Mouse (Mus musculus) pancreas, adult 10 weeks (tissue): ENCODE measurements around the gene Olfr173. TPM values are rescaled to one million over a fixed set of nuclear protein-coding genes. Genes with fewer than 3 reads are reported as not detected.

Experiments used
- polyA plus RNA-seq: library from polyadenylated mRNA; stranded (reverse); fragments of 350-450 nt; fragmentation: Illumina TruSeq; extraction: RNeasy Lipid Tissue Mini Kit (QIAGEN cat#74804); gene quantifications from one replicate; pipeline ENCODE4 v1.2.3, GENCODE M21; 2015; ENCODE audit warnings: low read depth, low replicate concordance; ENCODE audit not compliant: insufficient read depth

Gene Olfr173
- polyA plus RNA-seq, result not detected

DNA sequence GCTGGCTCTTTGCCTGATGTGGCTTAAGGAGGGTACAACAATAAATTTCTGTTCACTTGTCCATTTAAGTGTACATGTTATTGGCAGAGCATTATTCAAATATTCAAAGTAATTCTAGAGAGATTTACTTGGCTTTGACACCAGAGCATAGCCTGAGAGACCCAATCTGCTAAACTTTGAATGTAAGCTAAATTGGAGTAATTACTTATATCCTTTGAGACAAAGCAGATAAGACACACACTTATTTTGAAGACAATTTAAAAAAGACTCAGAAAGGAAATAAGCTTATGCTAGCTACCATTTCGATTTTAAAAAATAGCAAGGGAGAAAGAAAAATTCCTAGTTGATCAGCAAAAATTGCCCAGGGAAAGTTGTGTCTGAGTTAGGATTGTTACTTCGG, at the start of gene Olfr173:
Olfr173 (minus strand) TSS at position 101 of the 400 bp plus-strand sequence.

DNA sequence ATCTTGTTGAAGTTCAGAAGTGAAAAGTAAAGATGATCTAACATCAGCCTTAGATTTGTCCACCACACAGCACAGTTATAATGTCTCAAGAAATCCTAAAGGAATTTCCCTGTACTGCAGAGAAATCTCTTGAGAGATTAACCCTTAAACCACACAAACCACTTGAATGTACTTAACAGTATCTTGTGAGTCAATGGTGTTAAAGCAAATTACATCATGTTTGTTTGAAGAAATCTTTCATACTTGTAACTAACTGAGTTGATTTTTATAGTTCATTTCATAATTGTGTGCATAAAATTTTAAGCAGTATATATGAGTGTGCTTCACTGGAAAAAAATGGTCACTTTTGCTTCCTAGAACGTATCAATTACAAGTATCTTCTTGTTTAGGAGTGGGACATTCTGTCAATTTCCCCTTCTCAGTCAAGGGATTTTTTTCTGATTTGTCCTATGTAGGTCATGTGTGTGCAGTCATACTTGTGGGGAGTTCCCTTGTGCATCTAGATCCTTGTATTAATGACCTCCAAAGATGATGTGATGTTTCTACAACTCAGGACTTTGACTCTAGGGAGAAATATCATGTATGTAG, 26.8 kb upstream of the Olfr173 start, which contains the start of gene Olfr175-ps1:
Olfr175-ps1 (minus strand) TSS at position 51 of the 588 bp plus-strand sequence.

DNA sequence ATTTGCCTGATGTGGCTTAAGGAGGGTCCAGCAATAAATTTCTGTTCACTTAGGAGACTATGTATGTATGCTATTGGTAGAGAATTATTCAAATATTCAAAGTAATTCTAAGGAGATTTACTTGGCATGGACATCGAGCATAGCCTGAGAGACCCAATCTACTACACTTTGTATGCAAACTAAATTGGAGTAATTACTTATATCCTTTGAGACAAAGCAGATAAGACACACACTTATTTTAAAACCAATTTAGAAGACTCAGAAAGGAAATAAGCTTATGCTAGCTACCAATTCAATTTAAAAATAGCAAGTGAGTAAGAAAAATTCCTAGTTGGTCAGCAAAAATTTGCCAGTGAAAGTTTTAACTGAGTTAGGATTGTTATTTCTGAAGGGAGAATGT, 37.0 kb downstream of the Olfr173 start, which contains the start of gene Olfr172:
Olfr172 (minus strand) TSS at position 101 of the 400 bp plus-strand sequence.

Other genes starting within 250 kb of the Olfr173 start
- gene Gm813, start 183.3 kb downstream of the Olfr173 start, polyA plus RNA-seq, result not detected
- not detected for gene E330017A01Rik, start 161.5 kb downstream of the Olfr173 start, polyA plus RNA-seq
- 4.4 TPM for gene Cpox, start 130.0 kb downstream of the Olfr173 start, polyA plus RNA-seq
- gene Gpr15, start 81.2 kb downstream of the Olfr173 start, polyA plus RNA-seq, result not detected
- 11.4 TPM for gene Cldnd1, start 72.4 kb downstream of the Olfr173 start, polyA plus RNA-seq
- not detected for gene Olfr172, start 37.1 kb downstream of the Olfr173 start, polyA plus RNA-seq
- not detected for gene Olfr175-ps1, start 26.5 kb upstream of the Olfr173 start, polyA plus RNA-seq
- not detected for gene Olfr177, start 74.5 kb upstream of the Olfr173 start, polyA plus RNA-seq
- not detected for gene Olfr178, start 91.8 kb upstream of the Olfr173 start, polyA plus RNA-seq
- gene Olfr181, start 128.5 kb upstream of the Olfr173 start, polyA plus RNA-seq, result not detected
- not detected for gene Olfr180, start 129.1 kb upstream of the Olfr173 start, polyA plus RNA-seq
- not detected for gene Olfr183, start 195.1 kb upstream of the Olfr173 start, polyA plus RNA-seq
- not detected for gene Olfr186, start 230.0 kb upstream of the Olfr173 start, polyA plus RNA-seq
- not detected for gene Olfr187, start 239.5 kb upstream of the Olfr173 start, polyA plus RNA-seq